Mouse (Mus musculus): ENCODE data around the gene Cdk5r2. TPM values are rescaled to one million over a fixed set of nuclear protein-coding genes. Genes with fewer than 3 reads are reported as not detected.
"Not testable (repeated sequence)": the region's sequence is repeated elsewhere in the genome, so short reads cannot be mapped to it uniquely, and the experiment has no call there.

Cdk5r2 gene
- polyA plus RNA-seq, 1 experiment from 2014 or later: 0.12 TPM

DNA sequence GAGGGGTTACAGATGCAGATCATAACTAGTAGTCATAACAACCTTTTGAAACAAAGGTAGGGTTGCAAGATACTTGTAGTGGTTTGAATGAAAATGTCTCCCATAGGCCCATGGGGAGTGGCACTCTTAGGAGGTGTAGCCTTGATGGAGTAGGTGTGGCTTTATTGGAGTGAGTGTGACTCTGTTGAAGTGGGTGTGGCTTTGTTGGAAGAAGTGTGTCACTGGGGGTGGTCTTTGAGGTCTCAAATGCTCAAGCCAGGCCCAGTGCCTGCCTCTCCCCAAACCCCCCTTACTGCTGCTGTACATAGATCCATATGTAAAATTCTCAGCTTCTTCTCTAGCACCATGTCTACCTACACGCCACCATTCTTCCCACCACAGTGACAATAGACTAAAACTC is 36.2 kb upstream of the Cdk5r2 start:
- Histone ChIP-seq H3K27me3 (ENCODE audit: control insufficient read depth, insufficient read depth, low read length) (no peaks in the 10 kb centered on the region), H3K27ac (replicated peaks) (no peak overlapping the region), H3K36me3 (ENCODE audit: control insufficient read depth, insufficient read depth, low read length) (no peaks in the 10 kb centered on the region), H3K9me3 (ENCODE audit: control insufficient read depth, low read length) (no peaks in the 10 kb centered on the region), H3K4me2 (replicated peaks; ENCODE audit: low read depth) (no peak overlapping the region), H3K4me3 (ENCODE audit: low read depth, low read length) (no peak overlapping the region), H3K9ac (ENCODE audit: low read length) (no peak overlapping the region), H3K4me1 (replicated peaks; ENCODE audit: control insufficient read depth, insufficient read depth) (no peaks in the 10 kb centered on the region)
- TF ChIP-seq CTCF (IDR thresholded peaks at IDR 0.05; ENCODE audit: low read depth) (no peak), EP300 (optimal IDR thresholded peaks at IDR 0.05) (no peak)
- DNase-seq (ENCODE audit: low spot score): no peak
- no peak for ATAC-seq (ENCODE audit: low FRiP score, low TSS enrichment)
- WGBS: 100% methylated on average over 1 of the region's 1 CpGs

DNA sequence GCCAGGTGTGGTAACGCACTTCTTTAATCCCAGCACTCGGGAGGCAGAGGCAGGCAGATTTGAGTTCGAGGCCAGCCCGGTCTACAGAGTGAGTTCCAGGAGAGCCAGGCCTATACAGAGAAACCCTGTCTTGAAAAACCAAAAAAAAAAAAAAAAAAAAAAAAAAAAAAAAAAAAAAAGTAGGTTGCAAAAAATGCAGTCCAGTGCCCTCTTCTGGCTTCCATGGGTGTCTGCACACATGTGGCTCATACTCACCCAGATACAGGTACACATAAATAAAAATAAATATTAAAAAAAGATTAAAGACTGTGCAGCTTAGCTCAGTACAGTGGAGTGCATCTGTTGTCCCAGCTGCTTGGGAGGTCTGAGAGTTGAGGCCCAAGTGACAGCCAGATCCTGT is 31.1 kb upstream of the Cdk5r2 start:
- H3K9me3 ChIP-seq (ENCODE audit: control insufficient read depth, low read length); DNase-seq (ENCODE audit: low spot score); H3K4me2 ChIP-seq (replicated peaks; ENCODE audit: low read depth); H3K4me3 ChIP-seq (ENCODE audit: low read depth, low read length); H3K27ac ChIP-seq (replicated peaks); H3K4me1 ChIP-seq (replicated peaks; ENCODE audit: control insufficient read depth, insufficient read depth); H3K36me3 ChIP-seq (ENCODE audit: control insufficient read depth, insufficient read depth, low read length); ATAC-seq (ENCODE audit: low FRiP score, low TSS enrichment); H3K27me3 ChIP-seq (ENCODE audit: control insufficient read depth, insufficient read depth, low read length); H3K9ac ChIP-seq (ENCODE audit: low read length): not testable (repeated sequence)
- TF ChIP-seq CTCF (IDR thresholded peaks at IDR 0.05; ENCODE audit: low read depth): peak; percentile 29
- 92% methylated on average over 4 of the region's 4 CpGs for WGBS

DNA sequence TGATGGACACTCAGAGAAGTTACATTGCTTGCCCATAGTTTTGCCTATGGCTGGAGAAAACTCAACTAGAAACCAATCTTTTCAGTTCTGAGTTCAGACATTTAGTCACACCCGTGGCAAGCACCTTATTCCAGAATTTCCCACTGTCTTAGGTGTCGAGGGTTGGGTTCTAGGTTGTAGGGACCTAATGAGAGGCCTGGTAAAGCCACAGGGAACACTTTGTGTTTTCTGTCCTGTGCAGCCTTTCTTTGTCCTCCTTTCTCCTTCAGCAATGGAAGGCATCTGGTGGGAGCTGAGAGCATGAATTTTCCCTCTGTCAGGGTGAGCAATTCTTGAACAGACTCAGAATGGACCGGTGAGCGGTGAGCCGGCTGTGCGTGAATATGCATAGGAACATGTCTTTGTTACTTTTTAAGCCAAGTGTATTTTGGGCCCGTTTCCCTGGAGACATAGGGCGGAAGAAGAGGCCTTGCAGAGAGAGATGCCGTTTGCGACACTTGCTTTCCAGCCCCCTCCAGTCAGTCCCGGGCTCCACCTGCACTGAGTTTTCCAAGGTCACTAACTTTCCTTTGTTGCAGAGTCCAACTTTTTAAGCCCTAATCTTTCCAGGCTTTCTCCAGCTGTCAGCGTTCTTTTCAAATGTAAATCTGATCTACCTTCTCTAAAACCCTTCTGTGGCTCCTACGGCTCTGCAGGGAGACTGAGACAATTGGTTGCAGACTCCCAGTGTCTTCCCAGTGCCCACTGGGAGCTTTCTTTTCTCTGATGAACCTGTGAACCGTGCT is 30.0 kb upstream of the Cdk5r2 start:
- 26% methylated on average over 14 of the region's 14 CpGs for WGBS
- no peak for TF ChIP-seq EP300 (optimal IDR thresholded peaks at IDR 0.05)
- TF ChIP-seq CTCF (IDR thresholded peaks at IDR 0.05; ENCODE audit: low read depth): no peak

DNA sequence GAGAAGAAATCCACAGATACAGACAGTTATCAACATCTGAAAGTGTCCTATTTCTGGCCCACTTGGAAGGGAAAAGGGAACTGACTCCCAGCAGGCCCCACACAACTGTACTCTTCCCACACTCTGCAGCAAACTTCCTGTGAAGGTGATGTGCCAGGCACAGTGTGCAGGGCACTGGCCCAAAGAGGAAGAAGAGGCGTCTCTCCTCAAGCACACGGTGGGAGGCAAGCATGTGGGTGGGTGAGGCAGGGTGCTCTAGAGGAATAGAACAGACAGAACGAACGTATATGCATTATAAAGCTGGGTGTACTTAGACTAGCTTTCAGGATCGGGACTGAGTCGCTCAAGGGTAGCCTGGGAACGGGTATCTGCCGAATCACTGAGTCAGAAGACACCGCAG is 24.7 kb upstream of the Cdk5r2 start:
- WGBS: 81% methylated on average over 9 of the region's 9 CpGs
- TF ChIP-seq CTCF (IDR thresholded peaks at IDR 0.05; ENCODE audit: low read depth) (no peak), EP300 (optimal IDR thresholded peaks at IDR 0.05) (no peak)

More for the DNA sequence above, 30.0 kb upstream of the Cdk5r2 start:
- H3K4me1 ChIP-seq (replicated peaks; ENCODE audit: control insufficient read depth, insufficient read depth): no peaks in the 10 kb centered on the region
- H3K9me3 ChIP-seq (ENCODE audit: control insufficient read depth, low read length): no peaks in the 10 kb centered on the region
- no peak overlapping the region for H3K4me2 ChIP-seq (replicated peaks; ENCODE audit: low read depth)
- H3K27ac ChIP-seq (replicated peaks): no peak overlapping the region
- H3K4me3 ChIP-seq (ENCODE audit: low read depth, low read length): no peak overlapping the region
- ATAC-seq (ENCODE audit: low FRiP score, low TSS enrichment) (no peak), DNase-seq (ENCODE audit: low spot score) (no peak)
- no peaks in the 10 kb centered on the region for H3K36me3 ChIP-seq (ENCODE audit: control insufficient read depth, insufficient read depth, low read length)
- no peaks in the 10 kb centered on the region for H3K27me3 ChIP-seq (ENCODE audit: control insufficient read depth, insufficient read depth, low read length)
- no peak overlapping the region for H3K9ac ChIP-seq (ENCODE audit: low read length)

DNA sequence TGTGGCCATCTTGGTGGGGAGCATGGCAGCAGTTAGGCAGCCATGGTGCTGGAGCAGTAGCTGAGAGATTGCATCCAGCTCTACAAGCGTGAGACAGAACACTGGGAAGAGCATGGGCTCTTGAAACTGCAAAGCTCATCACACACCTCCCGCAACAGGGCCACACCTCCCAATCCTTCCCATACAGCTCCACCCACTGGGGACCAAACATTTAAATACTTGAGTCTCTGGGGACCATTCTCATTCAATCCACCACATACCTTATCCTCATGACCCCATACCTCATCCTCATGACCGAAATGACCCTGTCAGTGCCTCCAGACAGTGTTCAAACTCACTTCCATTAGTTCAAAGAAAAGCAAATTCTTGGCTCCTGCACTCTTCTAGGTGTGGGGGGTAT is 21.5 kb upstream of the Cdk5r2 start:
- Histone ChIP-seq H3K4me1 (replicated peaks; ENCODE audit: control insufficient read depth, insufficient read depth) (no peaks in the 10 kb centered on the region), H3K36me3 (ENCODE audit: control insufficient read depth, insufficient read depth, low read length) (no peaks in the 10 kb centered on the region), H3K9me3 (ENCODE audit: control insufficient read depth, low read length) (no peaks in the 10 kb centered on the region), H3K27me3 (ENCODE audit: control insufficient read depth, insufficient read depth, low read length) (no peaks in the 10 kb centered on the region), H3K9ac (ENCODE audit: low read length) (no peak overlapping the region), H3K4me2 (replicated peaks; ENCODE audit: low read depth) (no peak overlapping the region), H3K27ac (replicated peaks) (no peak overlapping the region), H3K4me3 (ENCODE audit: low read depth, low read length) (no peak overlapping the region)
- TF ChIP-seq EP300 (optimal IDR thresholded peaks at IDR 0.05): no peak
- TF ChIP-seq CTCF (IDR thresholded peaks at IDR 0.05; ENCODE audit: low read depth): no peak
- ATAC-seq (ENCODE audit: low FRiP score, low TSS enrichment): no peak
- no peak for DNase-seq (ENCODE audit: low spot score)
- 73% methylated on average over 3 of the region's 3 CpGs for WGBS

More for the DNA sequence above, 24.7 kb upstream of the Cdk5r2 start:
- H3K4me2 ChIP-seq (replicated peaks; ENCODE audit: low read depth): no peak overlapping the region
- ATAC-seq (ENCODE audit: low FRiP score, low TSS enrichment) (no peak), DNase-seq (ENCODE audit: low spot score) (no peak)
- no peaks in the 10 kb centered on the region for H3K36me3 ChIP-seq (ENCODE audit: control insufficient read depth, insufficient read depth, low read length)
- H3K4me3 ChIP-seq (ENCODE audit: low read depth, low read length): no peak overlapping the region
- no peaks in the 10 kb centered on the region for H3K9me3 ChIP-seq (ENCODE audit: control insufficient read depth, low read length)
- no peaks in the 10 kb centered on the region for H3K4me1 ChIP-seq (replicated peaks; ENCODE audit: control insufficient read depth, insufficient read depth)
- no peak overlapping the region for H3K9ac ChIP-seq (ENCODE audit: low read length)
- no peaks in the 10 kb centered on the region for H3K27me3 ChIP-seq (ENCODE audit: control insufficient read depth, insufficient read depth, low read length)
- H3K27ac ChIP-seq (replicated peaks): no peak overlapping the region

DNA sequence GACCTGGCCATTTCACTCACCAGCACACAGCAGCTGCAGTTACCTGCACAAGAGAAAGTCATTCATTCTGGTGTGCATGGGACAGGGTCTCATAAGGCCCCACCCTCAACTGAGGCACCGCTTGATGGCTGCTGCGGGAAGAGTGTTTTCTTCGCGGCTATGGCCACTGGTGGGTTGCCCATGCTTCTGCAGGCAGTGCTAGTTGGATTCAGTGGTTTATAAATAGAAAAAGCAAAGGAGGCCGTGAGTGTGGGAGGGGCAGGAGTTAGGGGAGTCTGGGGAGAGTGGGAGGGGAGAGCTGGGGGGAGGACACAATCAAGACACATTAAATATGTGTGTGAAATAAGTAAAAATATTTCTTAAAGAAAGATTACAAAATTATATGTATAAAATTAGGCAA is 11.6 kb upstream of the Cdk5r2 start:
- H3K4me3 ChIP-seq (ENCODE audit: low read depth, low read length): no peak overlapping the region
- H3K9me3 ChIP-seq (ENCODE audit: control insufficient read depth, low read length): no peaks in the 10 kb centered on the region
- H3K9ac ChIP-seq (ENCODE audit: low read length): no peak overlapping the region
- H3K4me2 ChIP-seq (replicated peaks; ENCODE audit: low read depth): no peak overlapping the region
- no peaks in the 10 kb centered on the region for H3K4me1 ChIP-seq (replicated peaks; ENCODE audit: control insufficient read depth, insufficient read depth)
- TF ChIP-seq EP300 (optimal IDR thresholded peaks at IDR 0.05) (no peak), CTCF (IDR thresholded peaks at IDR 0.05; ENCODE audit: low read depth) (no peak)
- 78% methylated on average over 5 of the region's 5 CpGs for WGBS
- ATAC-seq (ENCODE audit: low FRiP score, low TSS enrichment): no peak
- H3K27ac ChIP-seq (replicated peaks): no peak overlapping the region
- no peaks in the 10 kb centered on the region for H3K27me3 ChIP-seq (ENCODE audit: control insufficient read depth, insufficient read depth, low read length)
- H3K36me3 ChIP-seq (ENCODE audit: control insufficient read depth, insufficient read depth, low read length): no peaks in the 10 kb centered on the region
- DNase-seq (ENCODE audit: low spot score): no peak
